Comparison of ENCODE assay signal across 17 mouse cellular contexts in genomic region chr1:181448041-181448440, GRCm38 (mm10).
A peak's percentile ranks its signal among the peaks of the same experiment; 100 is the strongest.
DNase-seq lines count a peak whose midpoint lies in the region; ATAC-seq and TF ChIP-seq lines count a peak whose summit lies in the region.
"Had no signal": no experiment of that assay in that cellular context is flagged by ENCODE, and none has a peak within 500 bp of the region (broad histone marks: within the 10 kb centered on the region; RNA-seq: fewer than 3 reads in every experiment).

No protein-coding gene starts in this region.

- no peak overlapping the region for H3K27ac ChIP-seq in forebrain, postnatal 0 days (ENCODE audit: low read depth, low read length)
- no peak overlapping the region for H3K27ac ChIP-seq in forebrain, embryonic 12.5 days
- 0 out of 2 replicates have a peak overlapping the region, but pooled peaks have one; percentile 16 for H3K27ac ChIP-seq in heart, embryonic 16.5 days (ENCODE audit: low read length)
- H3K27ac ChIP-seq in limb, embryonic 15.5 days: 0 out of 2 replicates have a peak overlapping the region, but pooled peaks have one; percentile 17
- no peak overlapping the region for H3K27ac ChIP-seq in limb, embryonic 10.5 days
- no peak overlapping the region for H3K27ac ChIP-seq in thymus, adult 2 months (ENCODE audit: control insufficient read depth, insufficient read depth, low read length)
- H3K27ac ChIP-seq: embryonic facial prominence, embryonic 15.5 days; forebrain, embryonic 10.5 days; stomach, embryonic 15.5 days had no signal

- no peak overlapping the region for H3K9ac ChIP-seq in forebrain, postnatal 0 days
- no peak overlapping the region for H3K9ac ChIP-seq in forebrain, embryonic 12.5 days
- no peak overlapping the region for H3K9ac ChIP-seq in heart, embryonic 16.5 days (ENCODE audit: low read length)
- H3K9ac ChIP-seq in limb, embryonic 15.5 days: no peak overlapping the region
- H3K9ac ChIP-seq: embryonic facial prominence, embryonic 15.5 days; stomach, embryonic 15.5 days had no signal

- no peak for TF ChIP-seq POLR2A in thymus, adult 2 months (IDR thresholded peaks at IDR 0.05; ENCODE audit: control insufficient read depth, extremely low read depth, insufficient read depth, low read length, poor library complexity)

- WGBS in forebrain, postnatal 0 days: 69% methylated on average over 7 of the region's 7 CpGs
- WGBS in forebrain, embryonic 12.5 days: 91% methylated on average over 7 of the region's 7 CpGs
- 52% methylated on average over 7 of the region's 7 CpGs for WGBS in heart, embryonic 16.5 days
- 84% methylated on average over 7 of the region's 7 CpGs for WGBS in limb, embryonic 15.5 days
- WGBS in limb, embryonic 10.5 days: 89% methylated on average over 7 of the region's 7 CpGs
- WGBS in thymus, adult 2 months: 96% methylated on average over 7 of the region's 7 CpGs

- intact Hi-C loops in heart, postnatal 25 days (cut with DNase I): no loop called here

- no peaks in the 10 kb centered on the region for H3K36me3 ChIP-seq in forebrain, postnatal 0 days (ENCODE audit: insufficient read depth)
- no peaks in the 10 kb centered on the region for H3K36me3 ChIP-seq in forebrain, embryonic 12.5 days (replicated peaks)
- no peaks in the 10 kb centered on the region for H3K36me3 ChIP-seq in heart, embryonic 16.5 days (ENCODE audit: control insufficient read depth, insufficient read depth)
- no peaks in the 10 kb centered on the region for H3K36me3 ChIP-seq in limb, embryonic 15.5 days
- H3K36me3 ChIP-seq in limb, embryonic 10.5 days: no peaks in the 10 kb centered on the region
- H3K36me3 ChIP-seq in thymus, adult 2 months (ENCODE audit: control insufficient read depth, insufficient read depth, low read length): no peaks in the 10 kb centered on the region
- H3K36me3 ChIP-seq: embryonic facial prominence, embryonic 15.5 days; forebrain, embryonic 10.5 days; stomach, embryonic 15.5 days had no signal

- no peak overlapping the region for H3K4me2 ChIP-seq in forebrain, postnatal 0 days (ENCODE audit: low read depth)
- H3K4me2 ChIP-seq in forebrain, embryonic 12.5 days: no peak overlapping the region
- H3K4me2 ChIP-seq in heart, embryonic 16.5 days (ENCODE audit: low read depth, low read length): no peak overlapping the region
- H3K4me2 ChIP-seq in limb, embryonic 15.5 days: no peak overlapping the region
- H3K4me2 ChIP-seq: embryonic facial prominence, embryonic 15.5 days; liver, embryonic 11.5 days; stomach, embryonic 15.5 days had no signal

- H3K27me3 ChIP-seq in forebrain, postnatal 0 days (ENCODE audit: insufficient read depth, low read length): no peaks in the 10 kb centered on the region
- no peaks in the 10 kb centered on the region for H3K27me3 ChIP-seq in forebrain, embryonic 12.5 days
- H3K27me3 ChIP-seq in heart, embryonic 16.5 days (ENCODE audit: control insufficient read depth, insufficient read depth, low read length): no peaks in the 10 kb centered on the region
- H3K27me3 ChIP-seq in limb, embryonic 15.5 days: no peaks in the 10 kb centered on the region
- no peaks in the 10 kb centered on the region for H3K27me3 ChIP-seq in limb, embryonic 10.5 days (ENCODE audit: low read depth, poor library complexity, severe bottlenecking)
- no peaks in the 10 kb centered on the region for H3K27me3 ChIP-seq in thymus, adult 2 months (ENCODE audit: control insufficient read depth, insufficient read depth, low read length)
- H3K27me3 ChIP-seq: embryonic facial prominence, embryonic 15.5 days; stomach, embryonic 15.5 days had no signal

- H3K9me3 ChIP-seq in forebrain, postnatal 0 days (ENCODE audit: low read length): no peaks in the 10 kb centered on the region
- H3K9me3 ChIP-seq in forebrain, embryonic 12.5 days: no peaks in the 10 kb centered on the region
- H3K9me3 ChIP-seq in heart, embryonic 16.5 days (replicated peaks; ENCODE audit: control insufficient read depth, low read length): no peaks in the 10 kb centered on the region
- H3K9me3 ChIP-seq in limb, embryonic 15.5 days: no peaks in the 10 kb centered on the region
- no peaks in the 10 kb centered on the region for H3K9me3 ChIP-seq in limb, embryonic 10.5 days (replicated peaks)
- H3K9me3 ChIP-seq: embryonic facial prominence, embryonic 15.5 days; forebrain, embryonic 10.5 days; stomach, embryonic 15.5 days had no signal

- no peak overlapping the region for H3K4me3 ChIP-seq in forebrain, postnatal 0 days (ENCODE audit: low read depth, low read length)
- no peak overlapping the region for H3K4me3 ChIP-seq in forebrain, embryonic 12.5 days (replicated peaks)
- no peak overlapping the region for H3K4me3 ChIP-seq in heart, embryonic 16.5 days (ENCODE audit: low read length)
- no peak overlapping the region for H3K4me3 ChIP-seq in limb, embryonic 15.5 days
- H3K4me3 ChIP-seq in limb, embryonic 10.5 days: no peak overlapping the region
- H3K4me3 ChIP-seq in thymus, adult 2 months (ENCODE audit: control insufficient read depth, insufficient read depth, low read length): no peak overlapping the region
- H3K4me3 ChIP-seq: embryonic facial prominence, embryonic 15.5 days; forebrain, embryonic 10.5 days; stomach, embryonic 15.5 days had no signal

- no peak for TF ChIP-seq CTCF in forebrain, postnatal 0 days (IDR thresholded peaks at IDR 0.05; ENCODE audit: low read depth)
- no peak for TF ChIP-seq CTCF in thymus, adult 2 months (IDR thresholded peaks at IDR 0.05; ENCODE audit: borderline replicate concordance, control insufficient read depth, extremely low read depth, insufficient read depth, low read length, poor library complexity)

- no peak for DNase-seq in forebrain, postnatal 0 days
- DNase-seq in heart, postnatal 25 days (ENCODE audit: low spot score): no peak
- no peak for DNase-seq in limb, embryonic 10.5 days (ENCODE audit: low spot score)
- no peak for DNase-seq in thymus, adult 2 months
- DNase-seq: adrenal gland, postnatal 10 days; embryo, embryonic 11 days; kidney, adult 2 months; kidney, postnatal 14 days; lung, adult 2 months; lung, postnatal 36 days had no signal

- H3K4me1 ChIP-seq in forebrain, postnatal 0 days (ENCODE audit: insufficient read depth): peaks cover 6% of the 10 kb centered on the region; the same call in 1 of the 2 replicates
- no peaks in the 10 kb centered on the region for H3K4me1 ChIP-seq in forebrain, embryonic 12.5 days
- H3K4me1 ChIP-seq in heart, embryonic 16.5 days (ENCODE audit: control insufficient read depth, insufficient read depth, low read length): peaks cover 32% of the 10 kb centered on the region
- peaks cover 25% of the 10 kb centered on the region for H3K4me1 ChIP-seq in limb, embryonic 15.5 days
- H3K4me1 ChIP-seq in limb, embryonic 10.5 days: no peaks in the 10 kb centered on the region
- H3K4me1 ChIP-seq in thymus, adult 2 months (replicated peaks; ENCODE audit: control insufficient read depth, insufficient read depth, low read length): 0 out of 2 replicates have a peak, but pooled peaks cover 2% of the 10 kb centered on the region
- H3K4me1 ChIP-seq: forebrain, embryonic 10.5 days; stomach, embryonic 15.5 days had no signal

- peak; percentile 37; the same call in 1 of the 2 replicates for ATAC-seq in forebrain, postnatal 0 days
- ATAC-seq in forebrain, embryonic 12.5 days (ENCODE audit: low FRiP score): no peak
- peak; percentile 49 for ATAC-seq in heart, embryonic 16.5 days (replicated peaks; ENCODE audit: extremely low read depth, insufficient read depth, low FRiP score)
- no peak for ATAC-seq in limb, embryonic 15.5 days (ENCODE audit: insufficient number of reproducible peaks, low FRiP score, low TSS enrichment, low read depth)

Comparison
In these comparisons a context has a peak if more than half of its experiments do, and no peak if none do; other contexts are left out.
1. ATAC-seq: peak in forebrain, postnatal 0 days (single experiment) and heart, embryonic 16.5 days (single experiment); none in forebrain, embryonic 12.5 days (single experiment) and limb, embryonic 15.5 days (single experiment).
2. H3K27ac ChIP-seq: peak in heart, embryonic 16.5 days (single experiment) and limb, embryonic 15.5 days (single experiment); none in forebrain, postnatal 0 days (single experiment), forebrain, embryonic 12.5 days (single experiment), limb, embryonic 10.5 days (single experiment) and thymus, adult 2 months (single experiment).